Mouse (Mus musculus) megakaryocyte, embryonic 14.5 days (primary cell): Measurements from ENCODE around the gene 1700025G04Rik.
A peak's percentile ranks its signal among the peaks of the same experiment; 100 is the strongest.

ENCODE experiments used
- FLI1 ChIP-seq: IDR thresholded peaks from 2 replicates; pipeline ENCODE4 v1.6.1; 2012; ENCODE audit warnings: low read length, inconsistent platforms, mixed read lengths
- GATA1 ChIP-seq: IDR thresholded peaks from 3 replicates; pipeline ENCODE4 v1.6.1; 2012; ENCODE audit warnings: mixed read lengths, low read length, inconsistent platforms, borderline replicate concordance

- TF ChIP-seq GATA1 (peak; percentile 54; the same call in 1 of the 3 replicates), FLI1 (no peak)
Observed at GRCm38 (mm10) chr1:151953563-151953962, 136.4 kb downstream of the 1700025G04Rik start.
